Mouse (Mus musculus): Measurements from ENCODE around the gene Mmp25. TPM values are rescaled to one million over a fixed set of nuclear protein-coding genes. Genes with fewer than 3 reads are reported as not detected.

Gene Mmp25
- polyA plus RNA-seq, 1 experiment: 1.3 TPM

DNA sequence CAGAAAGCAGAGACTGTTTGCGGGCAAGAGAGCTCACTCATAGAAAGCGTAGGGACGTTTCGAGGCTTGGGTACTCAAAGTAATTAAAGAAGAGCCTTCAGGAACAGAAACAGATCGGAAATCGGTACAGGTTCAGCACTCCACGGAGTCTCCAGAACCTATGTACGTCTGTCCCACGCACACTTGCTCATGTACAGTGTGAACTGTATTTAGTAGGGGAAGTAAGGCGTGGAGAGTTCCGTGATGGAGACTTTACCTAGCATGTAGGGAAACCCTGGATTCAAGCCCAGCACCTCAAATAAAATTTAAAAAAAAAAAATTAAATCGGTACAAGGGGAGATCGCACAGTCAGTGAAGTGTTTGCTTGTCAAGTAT, 52.2 kb downstream of the Mmp25 start:
- Histone ChIP-seq H3K4me3 (ENCODE audit: extremely low read depth, insufficient read depth, insufficient read length) (peak overlapping the region; percentile 58), H3K27ac (ENCODE audit: insufficient read depth, low read length) (no peak overlapping the region), H3K4me1 (ENCODE audit: control insufficient read depth, insufficient read depth, insufficient read length) (0 out of 2 replicates have a peak, but pooled peaks cover 2% of the 10 kb centered on the region), H3K36me3 (ENCODE audit: control insufficient read depth, insufficient read depth, low read length) (no peaks in the 10 kb centered on the region), H3K27me3 (ENCODE audit: control insufficient read depth, insufficient read depth, low read length) (no peaks in the 10 kb centered on the region)
- TF ChIP-seq CTCF (IDR thresholded peaks at IDR 0.05; ENCODE audit: extremely low read depth, insufficient read depth, insufficient read length, insufficient replicate concordance) (no peak), POLR2A (IDR thresholded peaks at IDR 0.05; ENCODE audit: low read depth, low read length) (no peak)
- 5% methylated on average over 13 of the region's 13 CpGs for WGBS
- no peak for DNase-seq (ENCODE audit: low read depth in 1 of 2, low spot score in 2 of 2)

DNA sequence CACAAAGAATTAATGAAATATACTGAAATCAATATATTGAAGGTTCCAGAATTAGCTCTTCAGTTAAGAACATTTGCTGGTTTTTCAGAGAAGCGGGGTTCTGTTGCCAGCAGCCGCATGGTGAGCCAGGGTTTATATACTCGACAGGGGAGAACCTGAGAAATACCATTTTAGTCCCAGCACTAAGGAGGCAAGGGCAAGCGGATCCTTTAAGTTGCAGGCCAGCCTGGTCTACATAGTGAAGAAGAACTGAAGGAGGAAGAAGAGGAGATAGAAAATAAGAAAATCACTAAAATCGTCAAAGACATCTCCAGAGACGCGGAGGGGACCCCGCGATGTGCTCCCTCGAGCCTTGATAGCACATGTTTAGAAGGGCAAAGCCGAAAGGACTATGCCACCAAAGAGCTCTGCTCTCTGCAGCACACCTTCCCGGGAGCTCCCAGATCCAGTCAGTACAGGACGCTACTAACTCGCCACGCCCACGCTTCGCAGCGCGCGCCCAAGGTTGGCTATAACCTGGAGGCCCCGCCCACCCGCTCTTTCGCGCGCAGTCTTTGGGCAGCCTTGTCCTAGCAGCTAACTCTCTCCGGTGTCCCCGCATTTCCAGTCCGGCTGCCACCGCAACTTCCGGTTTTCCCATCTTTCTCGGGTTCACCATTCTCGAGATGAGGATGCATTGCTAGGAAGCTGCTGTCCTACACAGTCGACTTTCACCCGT, 52.7 kb downstream of the Mmp25 start:
- H3K4me3 ChIP-seq (ENCODE audit: extremely low read depth, insufficient read depth, insufficient read length): peak overlapping the region; percentile 58
- 0 out of 2 replicates have a peak, but pooled peaks cover 2% of the 10 kb centered on the region for H3K4me1 ChIP-seq (ENCODE audit: control insufficient read depth, insufficient read depth, insufficient read length)
- peak; percentile 33 to 78 for DNase-seq (ENCODE audit: low read depth in 1 of 2, low spot score in 2 of 2)
- H3K36me3 ChIP-seq (ENCODE audit: control insufficient read depth, insufficient read depth, low read length): no peaks in the 10 kb centered on the region
- no peak for TF ChIP-seq POLR2A (IDR thresholded peaks at IDR 0.05; ENCODE audit: low read depth, low read length)
- no peak for TF ChIP-seq CTCF (IDR thresholded peaks at IDR 0.05; ENCODE audit: extremely low read depth, insufficient read depth, insufficient read length, insufficient replicate concordance)
- H3K27ac ChIP-seq (ENCODE audit: insufficient read depth, low read length): no peak overlapping the region
- no peaks in the 10 kb centered on the region for H3K27me3 ChIP-seq (ENCODE audit: control insufficient read depth, insufficient read depth, low read length)
- 9% methylated on average over 34 of the region's 34 CpGs for WGBS

DNA sequence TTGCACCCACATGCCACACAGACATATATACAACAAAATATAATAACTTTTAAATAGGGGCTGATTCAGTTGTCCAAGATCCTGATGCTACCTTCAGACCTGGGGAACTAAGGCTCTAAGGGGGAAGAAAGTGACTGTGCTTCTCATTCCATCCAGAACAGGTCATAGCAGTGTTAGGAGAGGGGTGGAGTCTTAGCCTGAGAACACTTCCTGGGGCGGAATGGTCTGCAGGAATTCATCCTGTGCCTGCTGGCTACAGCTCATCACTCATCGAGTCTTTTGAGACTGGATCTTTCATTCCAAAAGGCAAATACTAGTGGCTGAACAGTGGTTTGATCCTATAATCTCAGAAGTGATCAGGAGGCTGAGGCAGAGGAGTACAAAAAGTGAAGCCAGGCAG, 57.8 kb downstream of the Mmp25 start:
- TF ChIP-seq POLR2A (IDR thresholded peaks at IDR 0.05; ENCODE audit: low read depth, low read length): no peak
- TF ChIP-seq CTCF (IDR thresholded peaks at IDR 0.05; ENCODE audit: extremely low read depth, insufficient read depth, insufficient read length, insufficient replicate concordance): no peak
- Histone ChIP-seq H3K27me3 (ENCODE audit: control insufficient read depth, insufficient read depth, low read length) (no peaks in the 10 kb centered on the region), H3K4me3 (ENCODE audit: extremely low read depth, insufficient read depth, insufficient read length) (no peak overlapping the region), H3K36me3 (ENCODE audit: control insufficient read depth, insufficient read depth, low read length) (no peaks in the 10 kb centered on the region), H3K4me1 (ENCODE audit: control insufficient read depth, insufficient read depth, insufficient read length) (peaks cover 1% of the 10 kb centered on the region; the same call in 1 of the 2 replicates), H3K27ac (ENCODE audit: insufficient read depth, low read length) (no peak overlapping the region)
- 89% methylated on average over 2 of the region's 2 CpGs for WGBS
- DNase-seq (ENCODE audit: low read depth in 1 of 2, low spot score in 2 of 2): no peak

DNA sequence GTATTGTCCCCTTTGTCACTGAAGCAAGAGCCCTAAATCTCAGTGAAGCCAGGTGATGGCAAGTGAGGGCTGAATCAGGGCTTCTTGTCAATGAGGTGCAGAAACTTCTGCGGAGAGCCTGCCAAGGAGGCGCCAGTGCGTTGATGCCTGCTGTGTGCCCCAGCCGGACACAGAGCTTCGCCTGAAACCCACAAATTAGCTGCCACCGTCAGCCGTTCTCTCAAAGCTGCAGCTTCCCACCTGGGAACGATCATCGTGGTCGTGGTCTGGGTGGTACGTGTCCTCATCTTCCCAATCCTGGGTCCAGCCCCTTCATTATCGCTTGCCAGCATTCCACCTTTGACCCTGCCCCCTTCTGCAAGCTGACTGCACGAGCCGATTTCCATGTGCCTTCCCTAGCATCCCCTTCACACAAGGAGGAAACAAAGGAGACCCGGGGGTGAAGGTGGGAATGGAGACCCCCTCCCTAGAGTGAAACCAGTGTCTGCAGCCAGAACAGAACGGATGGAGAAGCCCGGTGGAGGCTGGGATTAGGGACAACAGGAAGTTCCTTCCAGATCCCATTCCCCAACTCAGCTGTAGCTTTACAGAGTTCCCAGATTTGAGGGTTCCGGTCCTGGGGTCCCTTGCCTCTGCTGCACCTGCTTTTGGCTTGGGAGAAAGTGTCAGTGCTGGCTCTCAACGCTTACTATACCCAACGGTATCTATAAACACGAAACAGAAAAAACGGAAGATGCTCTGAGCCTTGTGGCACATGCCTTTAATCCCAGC, 59.2 kb downstream of the Mmp25 start:
- Histone ChIP-seq H3K27ac (ENCODE audit: insufficient read depth, low read length) (no peak overlapping the region), H3K36me3 (ENCODE audit: control insufficient read depth, insufficient read depth, low read length) (no peaks in the 10 kb centered on the region), H3K4me1 (ENCODE audit: control insufficient read depth, insufficient read depth, insufficient read length) (no peaks in the 10 kb centered on the region; the same call in 1 of the 2 replicates), H3K27me3 (ENCODE audit: control insufficient read depth, insufficient read depth, low read length) (no peaks in the 10 kb centered on the region), H3K4me3 (ENCODE audit: extremely low read depth, insufficient read depth, insufficient read length) (peak overlapping the region; percentile 44; the same call in 1 of the 2 replicates)
- TF ChIP-seq CTCF (IDR thresholded peaks at IDR 0.05; ENCODE audit: extremely low read depth, insufficient read depth, insufficient read length, insufficient replicate concordance) (no peak), POLR2A (IDR thresholded peaks at IDR 0.05; ENCODE audit: low read depth, low read length) (no peak)
- DNase-seq (ENCODE audit: low read depth in 1 of 2, low spot score in 2 of 2): no peak
- WGBS: 5% methylated on average over 22 of the region's 22 CpGs

DNA sequence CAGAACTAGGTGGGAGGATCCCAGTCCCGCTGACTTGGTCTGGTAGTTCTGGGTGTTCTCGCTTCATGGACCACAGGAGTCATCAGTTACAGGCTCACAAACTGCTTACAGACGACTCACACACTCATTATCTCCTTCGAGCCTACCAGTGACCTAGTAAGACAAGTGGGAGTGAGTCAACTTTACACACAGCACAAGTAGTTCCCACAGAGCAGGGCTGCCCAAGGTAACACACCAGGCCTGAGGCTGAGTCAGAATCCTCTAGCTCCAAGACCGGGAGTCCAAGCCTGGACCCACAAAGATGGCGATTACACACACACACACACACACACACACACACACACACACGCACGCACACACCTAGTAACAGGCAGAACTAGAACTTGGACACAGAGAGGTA, 60.3 kb downstream of the Mmp25 start:
- Histone ChIP-seq H3K4me3 (ENCODE audit: extremely low read depth, insufficient read depth, insufficient read length) (no peak overlapping the region), H3K27me3 (ENCODE audit: control insufficient read depth, insufficient read depth, low read length) (no peaks in the 10 kb centered on the region), H3K36me3 (ENCODE audit: control insufficient read depth, insufficient read depth, low read length) (no peaks in the 10 kb centered on the region), H3K27ac (ENCODE audit: insufficient read depth, low read length) (no peak overlapping the region), H3K4me1 (ENCODE audit: control insufficient read depth, insufficient read depth, insufficient read length) (no peaks in the 10 kb centered on the region; the same call in 1 of the 2 replicates)
- TF ChIP-seq CTCF (IDR thresholded peaks at IDR 0.05; ENCODE audit: extremely low read depth, insufficient read depth, insufficient read length, insufficient replicate concordance) (no peak), POLR2A (IDR thresholded peaks at IDR 0.05; ENCODE audit: low read depth, low read length) (no peak)
- no peak for DNase-seq (ENCODE audit: low read depth in 1 of 2, low spot score in 2 of 2)
- 81% methylated on average over 8 of the region's 8 CpGs for WGBS

Other genes with a start within 250 kb of the Mmp25 start
- gene Vmn2r117, start 165.6 kb downstream of the Mmp25 start, polyA plus RNA-seq (2012; rRNA removed): not detected in 2 replicates
- 11.8 and 17.2 TPM in 2 replicates for gene Zfp213, start 81.0 kb downstream of the Mmp25 start, polyA plus RNA-seq (2012; rRNA removed)
- gene Zfp13, start 45.8 kb downstream of the Mmp25 start, polyA plus RNA-seq (2012; rRNA removed): 2.9 and 3.4 TPM in 2 replicates
- 0.06 TPM in 1 of 2 replicates, not detected in the other for gene Zscan10, start 44.4 kb downstream of the Mmp25 start, polyA plus RNA-seq (2012; rRNA removed)
- gene Bicdl2, start 15.2 kb upstream of the Mmp25 start, polyA plus RNA-seq (2012; rRNA removed): 0.16 and 0.25 TPM in 2 replicates
- gene Hcfc1r1, start 28.3 kb upstream of the Mmp25 start, polyA plus RNA-seq (2012; rRNA removed): 75.0 and 90.8 TPM in 2 replicates
- 24.8 and 31.1 TPM in 2 replicates for gene Thoc6, start 28.6 kb upstream of the Mmp25 start, polyA plus RNA-seq (2012; rRNA removed)
- 3.8 and 4.9 TPM in 2 replicates for gene Tnfrsf12a, start 32.2 kb upstream of the Mmp25 start, polyA plus RNA-seq (2012; rRNA removed)
- 0.18 and 0.32 TPM in 2 replicates for gene Cldn6, start 34.0 kb upstream of the Mmp25 start, polyA plus RNA-seq (2012; rRNA removed)
- 0.15 and 0.19 TPM in 2 replicates for gene Cldn9, start 38.7 kb upstream of the Mmp25 start, polyA plus RNA-seq (2012; rRNA removed)
- gene 1520401A03Rik, start 77.5 kb upstream of the Mmp25 start, polyA plus RNA-seq (2012; rRNA removed): not detected in 2 replicates
- gene Pkmyt1, start 81.1 kb upstream of the Mmp25 start, polyA plus RNA-seq (2012; rRNA removed): 48.3 and 74.8 TPM in 2 replicates
- gene Paqr4, start 95.6 kb upstream of the Mmp25 start, polyA plus RNA-seq (2012; rRNA removed): 13.8 and 22.0 TPM in 2 replicates
- gene Kremen2, start 100.6 kb upstream of the Mmp25 start, polyA plus RNA-seq (2012; rRNA removed): 0.65 and 0.92 TPM in 2 replicates
- 17.4 and 21.2 TPM in 2 replicates for gene Flywch1, start 126.3 kb upstream of the Mmp25 start, polyA plus RNA-seq (2012; rRNA removed)
- 1.4 and 1.5 TPM in 2 replicates for gene Flywch2, start 140.8 kb upstream of the Mmp25 start, polyA plus RNA-seq (2012; rRNA removed)
- gene Srrm2, start 145.3 kb upstream of the Mmp25 start, polyA plus RNA-seq (2012; rRNA removed): 601 and 671 TPM in 2 replicates
- gene Elob, start 183.9 kb upstream of the Mmp25 start, polyA plus RNA-seq (2012; rRNA removed): 237 and 329 TPM in 2 replicates
- gene Prss33, start 190.8 kb upstream of the Mmp25 start, polyA plus RNA-seq (2012; rRNA removed): 0.08 and 0.09 TPM in 2 replicates
- gene Prss32, start 198.6 kb upstream of the Mmp25 start, polyA plus RNA-seq (2012; rRNA removed): 0.14 TPM in 1 of 2 replicates, not detected in the other
- 0.18 and 0.32 TPM in 2 replicates for gene Prss41, start 198.9 kb upstream of the Mmp25 start, polyA plus RNA-seq (2012; rRNA removed)
- gene Prss21, start 222.8 kb upstream of the Mmp25 start, polyA plus RNA-seq (2012; rRNA removed): not detected in 2 replicates
- not detected in 2 replicates for gene Dcpp1, start 235.6 kb upstream of the Mmp25 start, polyA plus RNA-seq (2012; rRNA removed)
- not detected in 2 replicates for gene Dcpp2, start 235.6 kb upstream of the Mmp25 start, polyA plus RNA-seq (2012; rRNA removed)